8 mouse cellular contexts compared by ENCODE assay signal in the genomic region with DNA sequence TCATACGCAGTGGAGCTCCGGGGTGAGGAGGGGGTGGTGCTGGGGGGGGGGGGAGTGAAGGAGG. TPM values are rescaled to one million over a fixed set of nuclear protein-coding genes. Genes with fewer than 3 reads are reported as not detected.
A peak's percentile ranks its signal among the peaks of the same experiment; 100 is the strongest.
DNase-seq lines count a peak whose midpoint lies in the region; ATAC-seq lines count a peak whose summit lies in the region.

A gene (minus strand): TSS at position 26 of the 64 bp plus-strand sequence.

- peaks cover 9% of the 10 kb centered on the region for H3K4me1 ChIP-seq in kidney, embryonic 15.5 days
- H3K4me1 ChIP-seq in intestine, embryonic 15.5 days (replicated peaks): peaks cover 3% of the 10 kb centered on the region; the same call in 1 of the 2 replicates
- peaks cover 26% of the 10 kb centered on the region for H3K4me1 ChIP-seq in midbrain, embryonic 10.5 days

- H3K9ac ChIP-seq in kidney, embryonic 15.5 days: peak within 1 kb of the TSS; percentile 92
- peak within 1 kb of the TSS; percentile 69 for H3K9ac ChIP-seq in intestine, embryonic 15.5 days

- peak within 1 kb of the TSS; percentile 91 for H3K4me3 ChIP-seq in kidney, embryonic 15.5 days (replicated peaks)
- peak within 1 kb of the TSS; percentile 92 for H3K4me3 ChIP-seq in intestine, embryonic 15.5 days (replicated peaks)
- peak within 1 kb of the TSS; percentile 91 for H3K4me3 ChIP-seq in midbrain, embryonic 10.5 days

- DNase-seq in kidney, postnatal 25 days: no peak
- DNase-seq in adrenal gland, postnatal 25 days: no peak
- no peak for DNase-seq in gastrocnemius, postnatal 14 days
- DNase-seq in midbrain, embryonic 10.5 days (ENCODE audit: low spot score): no peak
- DNase-seq in spleen, postnatal 36 days (ENCODE audit: low spot score in 2 of 2): no peak
- no peak for DNase-seq in urinary bladder, postnatal 36 days (ENCODE audit: low spot score in 2 of 2)

- H3K27ac ChIP-seq in kidney, embryonic 15.5 days: peak within 1 kb of the TSS; percentile 97
- H3K27ac ChIP-seq in intestine, embryonic 15.5 days: peak within 1 kb of the TSS; percentile 96
- H3K27ac ChIP-seq in midbrain, embryonic 10.5 days (replicated peaks): peak within 1 kb of the TSS; percentile 95

- H3K27me3 ChIP-seq in kidney, embryonic 15.5 days: no peaks in the 10 kb centered on the region
- H3K27me3 ChIP-seq in intestine, embryonic 15.5 days (replicated peaks): no peaks in the 10 kb centered on the region
- H3K27me3 ChIP-seq in midbrain, embryonic 10.5 days (ENCODE audit: low read depth, poor library complexity, severe bottlenecking): no peaks in the 10 kb centered on the region

- no peaks in the 10 kb centered on the region for H3K36me3 ChIP-seq in kidney, embryonic 15.5 days
- H3K36me3 ChIP-seq in intestine, embryonic 15.5 days: no peaks in the 10 kb centered on the region
- H3K36me3 ChIP-seq in midbrain, embryonic 10.5 days: no peaks in the 10 kb centered on the region

- no peak; the same call in 1 of the 2 replicates for ATAC-seq in kidney, embryonic 15.5 days (replicated peaks; ENCODE audit: low FRiP score)
- ATAC-seq in intestine, embryonic 15.5 days: no peak

- peak within 1 kb of the TSS; percentile 68 for H3K4me2 ChIP-seq in kidney, embryonic 15.5 days
- peak within 1 kb of the TSS; percentile 59 for H3K4me2 ChIP-seq in intestine, embryonic 15.5 days (replicated peaks)

- intact Hi-C loops in gastrocnemius, postnatal 14 days (cut with DNase I; ENCODE audit: low total_unique reads): no loop called here

- WGBS in kidney, embryonic 15.5 days: 0% methylated on average over 2 of the region's 2 CpGs
- 0% methylated on average over 2 of the region's 2 CpGs for WGBS in intestine, embryonic 15.5 days
- 0% methylated on average over 2 of the region's 2 CpGs for WGBS in midbrain, embryonic 10.5 days

- H3K9me3 ChIP-seq in kidney, embryonic 15.5 days (replicated peaks): no peaks in the 10 kb centered on the region
- H3K9me3 ChIP-seq in intestine, embryonic 15.5 days: no peaks in the 10 kb centered on the region
- H3K9me3 ChIP-seq in midbrain, embryonic 10.5 days (replicated peaks): no peaks in the 10 kb centered on the region

RNA-seq across cellular contexts. Expression of the gene that starts here (rescaled TPM):
- 98.8 and 105 TPM in 2 replicates for polyA plus RNA-seq in kidney, embryonic 15.5 days (2015; fragmentation: Nextera tagmentation; extraction: Ambion mirVana)
- 77.8 and 78.0 TPM in 2 replicates for total RNA-seq in adrenal gland, postnatal 25 days (2021)
- total RNA-seq in gastrocnemius, postnatal 14 days (2021): 10 to 100 TPM; 21.7 to 22.2 TPM
- polyA plus RNA-seq in intestine, embryonic 15.5 days (2015; fragmentation: Nextera tagmentation; extraction: Ambion mirVana): 85.8 and 99.5 TPM in 2 replicates
- 115 and 118 TPM in 2 replicates for polyA plus RNA-seq in midbrain, embryonic 10.5 days (2016; fragmentation: Nextera tagmentation; extraction: Ambion mirVana)
